In genomic region chr3:146851966-146852891, GRCm38 (mm10) we compare ENCODE assay signal across 8 mouse cellular contexts. TPM values are rescaled to one million over a fixed set of nuclear protein-coding genes. Genes with fewer than 3 reads are reported as not detected.
A peak's percentile ranks its signal among the peaks of the same experiment; 100 is the strongest.
DNase-seq lines count a peak whose midpoint lies in the region; ATAC-seq lines count a peak whose summit lies in the region.

Gene Ttll7, plus strand, starts transcription at chr3:146852367.

- H3K9ac ChIP-seq in forebrain, embryonic 16.5 days (replicated peaks; ENCODE audit: low read depth, low read length), result peak within 1 kb of the TSS; percentile 87
- peak within 1 kb of the TSS; percentile 49 for H3K9ac ChIP-seq in liver, embryonic 13.5 days
- peak within 1 kb of the TSS; percentile 77 for H3K9ac ChIP-seq in neural tube, embryonic 12.5 days

- intact Hi-C loops in heart, postnatal 14 days (cut with DNase I), result loop anchor here (5.0 kb wide), 2 partner anchors 40 to 65 kb away; partner anchors contain the start of gene Prkacb

- peak; percentile 87 for DNase-seq in Muller cell, postnatal 12 days (ENCODE audit: inconsistent ontology term)
- DNase-seq in cerebellum, adult 8-10 months, result peak; percentile 79
- peak; percentile 80 to 83 for DNase-seq in heart, postnatal 14 days
- DNase-seq in kidney, postnatal 4 days, result peak; percentile 88 to 91
- peak; percentile 36 for DNase-seq in liver, embryonic 13.5 days
- peak; percentile 60 to 68 for DNase-seq in urinary bladder, adult 18-20 months (ENCODE audit: low spot score in 2 of 2)

- H3K36me3 ChIP-seq in forebrain, embryonic 16.5 days (ENCODE audit: control insufficient read depth, insufficient read depth), result no peaks in the 10 kb centered on the region
- H3K36me3 ChIP-seq in liver, embryonic 13.5 days, result no peaks in the 10 kb centered on the region
- H3K36me3 ChIP-seq in neural tube, embryonic 12.5 days, result no peaks in the 10 kb centered on the region

- peak; percentile 98 for ATAC-seq in forebrain, embryonic 16.5 days
- ATAC-seq in liver, embryonic 13.5 days (ENCODE audit: low read depth), result peak; percentile 80
- ATAC-seq in neural tube, embryonic 12.5 days (ENCODE audit: low FRiP score, low read depth), result peak; percentile 98

- H3K9me3 ChIP-seq in forebrain, embryonic 16.5 days (ENCODE audit: control insufficient read depth, low read length), result no peaks in the 10 kb centered on the region
- H3K9me3 ChIP-seq in liver, embryonic 13.5 days (replicated peaks), result no peaks in the 10 kb centered on the region
- H3K9me3 ChIP-seq in neural tube, embryonic 12.5 days, result no peaks in the 10 kb centered on the region

- peak within 1 kb of the TSS; percentile 81 for H3K4me3 ChIP-seq in forebrain, embryonic 16.5 days (replicated peaks; ENCODE audit: low read length)
- peak within 1 kb of the TSS; percentile 53 for H3K4me3 ChIP-seq in liver, embryonic 13.5 days (replicated peaks)
- peak within 1 kb of the TSS; percentile 69 for H3K4me3 ChIP-seq in neural tube, embryonic 12.5 days

- peak within 1 kb of the TSS; percentile 61 for H3K27ac ChIP-seq in forebrain, embryonic 16.5 days (ENCODE audit: low read length)
- H3K27ac ChIP-seq in liver, embryonic 13.5 days, result no peak within 1 kb of the TSS
- H3K27ac ChIP-seq in neural tube, embryonic 12.5 days, result no peak within 1 kb of the TSS

- H3K4me1 ChIP-seq in forebrain, embryonic 16.5 days (replicated peaks; ENCODE audit: control insufficient read depth, insufficient read depth, low read length), result peaks cover 9% of the 10 kb centered on the region
- H3K4me1 ChIP-seq in liver, embryonic 13.5 days (replicated peaks), result no peaks in the 10 kb centered on the region
- peaks cover 5% of the 10 kb centered on the region; the same call in 1 of the 2 replicates for H3K4me1 ChIP-seq in neural tube, embryonic 12.5 days

- under 1% methylated on average over 33 of the region's 36 CpGs for WGBS in forebrain, embryonic 16.5 days
- 1% methylated on average over 36 of the region's 36 CpGs for WGBS in liver, embryonic 13.5 days (ENCODE audit: insufficient replicate concordance)
- WGBS in neural tube, embryonic 12.5 days, result 1% methylated on average over 36 of the region's 36 CpGs

- H3K27me3 ChIP-seq in forebrain, embryonic 16.5 days (replicated peaks; ENCODE audit: control insufficient read depth, insufficient read depth, low read length), result no peaks in the 10 kb centered on the region
- peaks cover 16% of the 10 kb centered on the region for H3K27me3 ChIP-seq in liver, embryonic 13.5 days
- H3K27me3 ChIP-seq in neural tube, embryonic 12.5 days (replicated peaks), result no peaks in the 10 kb centered on the region

- H3K4me2 ChIP-seq in forebrain, embryonic 16.5 days (ENCODE audit: low read length), result peak within 1 kb of the TSS; percentile 78
- H3K4me2 ChIP-seq in liver, embryonic 13.5 days, result peak within 1 kb of the TSS; percentile 64
- peak within 1 kb of the TSS; percentile 76 for H3K4me2 ChIP-seq in neural tube, embryonic 12.5 days (replicated peaks)

RNA-seq across cellular contexts. Expression of gene Ttll7, which starts in this region (rescaled TPM):
- polyA plus RNA-seq in forebrain, embryonic 16.5 days (2015; fragmentation: Nextera tagmentation; extraction: Ambion mirVana), result 7.3 and 8.4 TPM in 2 replicates
- 1 to 10 TPM; 3.8 TPM for total RNA-seq in heart, postnatal 14 days (2021)
- polyA plus RNA-seq in liver, embryonic 13.5 days (2015; fragmentation: Nextera tagmentation; extraction: Ambion mirVana), result 0.48 and 0.57 TPM in 2 replicates
- 14.6 and 19.8 TPM in 2 replicates for polyA plus RNA-seq in neural tube, embryonic 12.5 days (2016; fragmentation: Nextera tagmentation; extraction: Ambion mirVana)

Comparison
In these comparisons a context has a peak if more than half of its experiments do, and no peak if none do; other contexts are left out.
1. Peak in DNase-seq, ATAC-seq, H3K4me3 ChIP-seq, H3K9ac ChIP-seq and H3K4me2 ChIP-seq in liver, embryonic 13.5 days; RNA of the gene not detected or under 1 TPM.
2. DNase-seq: peak in every context shown above with its lines; median percentile 90 in kidney, postnatal 4 days; 87 in Muller cell, postnatal 12 days; 82 in heart, postnatal 14 days; 79 in cerebellum, adult 8-10 months; 64 in urinary bladder, adult 18-20 months; 36 in liver, embryonic 13.5 days.